Mouse (Mus musculus): ENCODE results near the gene Armc3. TPM values are rescaled to one million over a fixed set of nuclear protein-coding genes. Genes with fewer than 3 reads are reported as not detected.

Gene Armc3
- polyA plus RNA-seq, 1 experiment from 2014 or later = 0.18 TPM

Other genes with a start within 250 kb of the Armc3 start
- gene Pip4k2a, start 201.2 kb upstream of the Armc3 start, polyA plus RNA-seq (2015; fragmentation: Nextera tagmentation; extraction: Ambion mirVana) = 7.5 and 8.8 TPM in 2 replicates
- 0.28 and 0.30 TPM in 2 replicates for gene 4930426L09Rik, start 201.0 kb upstream of the Armc3 start, polyA plus RNA-seq (2015; fragmentation: Nextera tagmentation; extraction: Ambion mirVana)
- 29.2 and 33.2 TPM in 2 replicates for gene Msrb2, start 172.1 kb downstream of the Armc3 start, polyA plus RNA-seq (2015; fragmentation: Nextera tagmentation; extraction: Ambion mirVana)
- not detected in 2 replicates for gene Ptf1a, start 246.4 kb downstream of the Armc3 start, polyA plus RNA-seq (2015; fragmentation: Nextera tagmentation; extraction: Ambion mirVana)

All from embryonic facial prominence, embryonic 13.5 days (tissue).